Comparison of ENCODE assay signal across 16 mouse cellular contexts in genomic region chr5:127924106-127924505, GRCm38 (mm10).
DNase-seq lines count a peak whose midpoint lies in the region; ATAC-seq lines count a peak whose summit lies in the region.
"Had no signal": no experiment of that assay in that cellular context is flagged by ENCODE, and none has a peak within 500 bp of the region (broad histone marks: within the 10 kb centered on the region; RNA-seq: fewer than 3 reads in every experiment).

No protein-coding gene starts in this region.

- no peak overlapping the region for H3K9ac ChIP-seq in hindbrain, embryonic 13.5 days
- H3K9ac ChIP-seq in midbrain, embryonic 15.5 days: no peak overlapping the region
- H3K9ac ChIP-seq: embryonic facial prominence, embryonic 12.5 days; hindbrain, embryonic 15.5 days; limb, embryonic 15.5 days had no signal

- H3K27me3 ChIP-seq in hindbrain, embryonic 13.5 days: peaks cover 35% of the 10 kb centered on the region
- H3K27me3 ChIP-seq in midbrain, embryonic 15.5 days (replicated peaks): peaks cover 5% of the 10 kb centered on the region; the same call in 1 of the 2 replicates
- H3K27me3 ChIP-seq: embryonic facial prominence, embryonic 12.5 days; limb, embryonic 15.5 days had no signal

- no peaks in the 10 kb centered on the region for H3K36me3 ChIP-seq in hindbrain, embryonic 13.5 days
- H3K36me3 ChIP-seq in midbrain, embryonic 15.5 days (replicated peaks): no peaks in the 10 kb centered on the region
- H3K36me3 ChIP-seq: embryonic facial prominence, embryonic 12.5 days; hindbrain, embryonic 15.5 days; limb, embryonic 15.5 days had no signal

- 0 out of 2 replicates have a peak, but pooled peaks have one; percentile 46 for ATAC-seq in hindbrain, embryonic 13.5 days (ENCODE audit: low FRiP score)
- ATAC-seq in midbrain, embryonic 15.5 days (replicated peaks): no peak

- no peak overlapping the region for H3K4me3 ChIP-seq in hindbrain, embryonic 13.5 days
- no peak overlapping the region for H3K4me3 ChIP-seq in midbrain, embryonic 15.5 days
- H3K4me3 ChIP-seq: embryonic facial prominence, embryonic 12.5 days; hindbrain, embryonic 15.5 days; limb, embryonic 15.5 days had no signal

- peaks cover 26% of the 10 kb centered on the region for H3K4me1 ChIP-seq in hindbrain, embryonic 13.5 days (replicated peaks)
- peaks cover 16% of the 10 kb centered on the region for H3K4me1 ChIP-seq in midbrain, embryonic 15.5 days
- H3K4me1 ChIP-seq: embryonic facial prominence, embryonic 12.5 days; limb, embryonic 15.5 days had no signal

- peak; percentile 13 for DNase-seq in left cerebral cortex, postnatal 4 days
- DNase-seq in left cerebral cortex, adult 11 months (ENCODE audit: low spot score): no peak
- peak; percentile 47 for DNase-seq in embryo, embryonic 10 days (ENCODE audit: low spot score)
- no peak for DNase-seq in layer of hippocampus, adult 9-10 months (ENCODE audit: low spot score)
- DNase-seq in gastrocnemius, adult 18-20 months (ENCODE audit: low spot score): no peak
- DNase-seq in left cerebral cortex, adult 9 months (ENCODE audit: low spot score in 2 of 2): no peak
- DNase-seq: kidney, adult 18-20 months; kidney, postnatal 14 days; layer of hippocampus, adult 9-11 months; lung, postnatal 10 days; thymus, postnatal 4 days had no signal

- no peak overlapping the region for H3K27ac ChIP-seq in hindbrain, embryonic 13.5 days
- H3K27ac ChIP-seq in midbrain, embryonic 15.5 days: no peak overlapping the region
- H3K27ac ChIP-seq: embryonic facial prominence, embryonic 12.5 days; hindbrain, embryonic 15.5 days; limb, embryonic 15.5 days had no signal

- 14% methylated on average over 3 of the region's 3 CpGs for WGBS in hindbrain, embryonic 13.5 days
- WGBS in midbrain, embryonic 15.5 days: 6% methylated on average over 3 of the region's 3 CpGs

- intact Hi-C loops in left cerebral cortex, postnatal 4 days (cut with DNase I): no loop called here

- H3K4me2 ChIP-seq in hindbrain, embryonic 13.5 days: no peak overlapping the region
- peak overlapping the region; percentile 2 for H3K4me2 ChIP-seq in midbrain, embryonic 15.5 days
- H3K4me2 ChIP-seq: embryonic facial prominence, embryonic 12.5 days; hindbrain, embryonic 15.5 days; limb, embryonic 15.5 days had no signal

- no peaks in the 10 kb centered on the region for H3K9me3 ChIP-seq in hindbrain, embryonic 13.5 days
- no peaks in the 10 kb centered on the region for H3K9me3 ChIP-seq in midbrain, embryonic 15.5 days
- H3K9me3 ChIP-seq: embryonic facial prominence, embryonic 12.5 days; hindbrain, embryonic 15.5 days; limb, embryonic 15.5 days had no signal

Comparison
In these comparisons a context has a peak if more than half of its experiments do, and no peak if none do; other contexts are left out.
1. DNase-seq: peak in left cerebral cortex, postnatal 4 days (single experiment) and embryo, embryonic 10 days (single experiment); none in left cerebral cortex, adult 11 months (single experiment), layer of hippocampus, adult 9-10 months (single experiment), gastrocnemius, adult 18-20 months (single experiment) and left cerebral cortex, adult 9 months (0 of 2).